Mouse (Mus musculus): ENCODE measurements around the gene Thsd7a. TPM values are rescaled to one million over a fixed set of nuclear protein-coding genes. Genes with fewer than 3 reads are reported as not detected.

The Thsd7a gene
- polyA plus RNA-seq, 2 experiments: 0.08 to 0.41 TPM

GRCm38 (mm10) chr6:12499866-12500265 is 249.3 kb downstream of the Thsd7a start:
- Histone ChIP-seq H3K4me1 (replicated peaks; ENCODE audit: control insufficient read depth in 2 of 2, insufficient read depth in 2 of 2, low read length in 1 of 2) (no peaks in the 10 kb centered on the region), H3K36me3 (replicated peaks; ENCODE audit: control insufficient read depth, insufficient read depth, low read depth) (no peaks in the 10 kb centered on the region), H3K27ac (no peak overlapping the region), H3K9me3 (ENCODE audit: control insufficient read depth, low read length) (no peaks in the 10 kb centered on the region), H3K27me3 (ENCODE audit: control insufficient read depth, insufficient read depth, low read length) (no peaks in the 10 kb centered on the region), H3K9ac (replicated peaks) (no peak overlapping the region), H3K4me2 (ENCODE audit: low read depth) (no peak overlapping the region), H3K4me3 (ENCODE audit: insufficient read depth in 1 of 2, low read depth in 2 of 2, low read length in 2 of 2) (no peak overlapping the region)
- no peak for ATAC-seq (ENCODE audit: insufficient read depth)
- no peak for DNase-seq (ENCODE audit: low read depth in 3 of 3, low spot score in 3 of 3)
- no peak for TF ChIP-seq EP300 (IDR thresholded peaks at IDR 0.05; ENCODE audit: low read depth)
- TF ChIP-seq CTCF (IDR thresholded peaks at IDR 0.05; ENCODE audit: low read depth): no peak

DNA sequence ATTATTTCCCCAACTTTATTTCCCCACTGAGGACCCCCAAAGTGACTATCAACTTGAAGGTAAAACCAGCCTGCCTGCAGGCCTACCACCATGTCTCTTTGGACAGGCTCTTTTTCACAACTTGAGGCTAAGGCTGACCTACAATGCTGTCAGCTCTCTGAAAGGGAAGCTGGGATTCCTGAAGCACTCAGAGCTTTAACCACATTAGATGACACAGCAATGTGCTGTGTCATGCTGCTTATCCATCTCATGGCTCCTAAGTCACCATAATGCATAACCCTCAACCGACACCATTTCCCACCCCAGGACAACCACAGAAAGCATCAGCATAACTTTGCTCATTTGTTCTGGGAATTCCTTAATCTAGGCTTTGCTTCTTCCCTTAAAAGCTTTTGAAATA is 255.6 kb downstream of the Thsd7a start:
- H3K4me2 ChIP-seq (ENCODE audit: low read depth): no peak overlapping the region
- no peak for DNase-seq (ENCODE audit: low read depth in 3 of 3, low spot score in 3 of 3)
- no peaks in the 10 kb centered on the region for H3K4me1 ChIP-seq (replicated peaks; ENCODE audit: control insufficient read depth in 2 of 2, insufficient read depth in 2 of 2, low read length in 1 of 2)
- no peaks in the 10 kb centered on the region for H3K9me3 ChIP-seq (ENCODE audit: control insufficient read depth, low read length)
- TF ChIP-seq CTCF (IDR thresholded peaks at IDR 0.05; ENCODE audit: low read depth): no peak
- no peak for TF ChIP-seq EP300 (IDR thresholded peaks at IDR 0.05; ENCODE audit: low read depth)
- ATAC-seq (ENCODE audit: insufficient read depth): no peak
- no peak overlapping the region for H3K27ac ChIP-seq
- H3K27me3 ChIP-seq (ENCODE audit: control insufficient read depth, insufficient read depth, low read length): no peaks in the 10 kb centered on the region
- WGBS (ENCODE audit: insufficient replicate concordance): 20% methylated on average over 1 of the region's 1 CpGs
- H3K4me3 ChIP-seq (ENCODE audit: insufficient read depth in 1 of 2, low read depth in 2 of 2, low read length in 2 of 2): no peak overlapping the region
- H3K36me3 ChIP-seq (replicated peaks; ENCODE audit: control insufficient read depth, insufficient read depth, low read depth): no peaks in the 10 kb centered on the region
- no peak overlapping the region for H3K9ac ChIP-seq (replicated peaks)

GRCm38 (mm10) chr6:12488882-12489281 is 260.3 kb downstream of the Thsd7a start:
- DNase-seq (ENCODE audit: low read depth in 3 of 3, low spot score in 3 of 3) (no peak), ATAC-seq (ENCODE audit: insufficient read depth) (no peak)
- H3K4me1 ChIP-seq (replicated peaks; ENCODE audit: control insufficient read depth in 2 of 2, insufficient read depth in 2 of 2, low read length in 1 of 2): no peaks in the 10 kb centered on the region
- 68% methylated on average over 1 of the region's 1 CpGs for WGBS (ENCODE audit: insufficient replicate concordance)
- H3K9ac ChIP-seq (replicated peaks): no peak overlapping the region
- no peak overlapping the region for H3K27ac ChIP-seq
- no peaks in the 10 kb centered on the region for H3K36me3 ChIP-seq (replicated peaks; ENCODE audit: control insufficient read depth, insufficient read depth, low read depth)
- no peaks in the 10 kb centered on the region for H3K27me3 ChIP-seq (ENCODE audit: control insufficient read depth, insufficient read depth, low read length)
- H3K4me2 ChIP-seq (ENCODE audit: low read depth): no peak overlapping the region
- no peak overlapping the region for H3K4me3 ChIP-seq (ENCODE audit: insufficient read depth in 1 of 2, low read depth in 2 of 2, low read length in 2 of 2)
- TF ChIP-seq CTCF (IDR thresholded peaks at IDR 0.05; ENCODE audit: low read depth) (no peak), EP300 (IDR thresholded peaks at IDR 0.05; ENCODE audit: low read depth) (no peak)
- H3K9me3 ChIP-seq (ENCODE audit: control insufficient read depth, low read length): no peaks in the 10 kb centered on the region

GRCm38 (mm10) chr6:12481527-12482163 is 267.6 kb downstream of the Thsd7a start:
- Histone ChIP-seq H3K36me3 (replicated peaks; ENCODE audit: control insufficient read depth, insufficient read depth, low read depth) (no peaks in the 10 kb centered on the region), H3K27ac (no peak overlapping the region), H3K4me3 (ENCODE audit: insufficient read depth in 1 of 2, low read depth in 2 of 2, low read length in 2 of 2) (no peak overlapping the region), H3K4me2 (ENCODE audit: low read depth) (no peak overlapping the region), H3K9me3 (ENCODE audit: control insufficient read depth, low read length) (no peaks in the 10 kb centered on the region), H3K27me3 (ENCODE audit: control insufficient read depth, insufficient read depth, low read length) (no peaks in the 10 kb centered on the region), H3K4me1 (replicated peaks; ENCODE audit: control insufficient read depth in 2 of 2, insufficient read depth in 2 of 2, low read length in 1 of 2) (no peaks in the 10 kb centered on the region), H3K9ac (replicated peaks) (no peak overlapping the region)
- no peak for DNase-seq (ENCODE audit: low read depth in 3 of 3, low spot score in 3 of 3)
- no peak for TF ChIP-seq EP300 (IDR thresholded peaks at IDR 0.05; ENCODE audit: low read depth)
- TF ChIP-seq CTCF (IDR thresholded peaks at IDR 0.05; ENCODE audit: low read depth): no peak
- ATAC-seq (ENCODE audit: insufficient read depth): no peak
- WGBS (ENCODE audit: insufficient replicate concordance): 64% methylated on average over 5 of the region's 5 CpGs

DNA sequence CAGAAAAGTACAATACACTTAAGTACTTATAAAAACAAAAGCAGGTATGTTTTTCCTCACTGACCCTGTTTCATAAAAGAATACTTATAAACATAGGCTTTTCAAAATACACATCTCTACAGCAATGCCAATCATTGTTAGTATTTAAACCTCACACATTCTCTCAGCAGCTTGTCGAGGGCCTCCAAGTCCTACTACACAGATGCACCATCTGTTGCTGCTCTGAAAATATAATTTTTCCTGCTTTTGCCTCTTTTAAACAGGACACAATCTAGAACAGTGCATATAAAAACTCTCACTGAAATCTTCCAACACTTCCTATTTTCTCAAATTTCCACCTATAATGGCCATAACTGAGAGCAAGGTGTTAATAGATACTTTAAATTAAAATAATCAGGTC is 270.9 kb downstream of the Thsd7a start:
- Histone ChIP-seq H3K9ac (replicated peaks) (no peak overlapping the region), H3K27me3 (ENCODE audit: control insufficient read depth, insufficient read depth, low read length) (no peaks in the 10 kb centered on the region), H3K27ac (no peak overlapping the region), H3K9me3 (ENCODE audit: control insufficient read depth, low read length) (no peaks in the 10 kb centered on the region), H3K36me3 (replicated peaks; ENCODE audit: control insufficient read depth, insufficient read depth, low read depth) (no peaks in the 10 kb centered on the region), H3K4me3 (ENCODE audit: insufficient read depth in 1 of 2, low read depth in 2 of 2, low read length in 2 of 2) (no peak overlapping the region), H3K4me1 (replicated peaks; ENCODE audit: control insufficient read depth in 2 of 2, insufficient read depth in 2 of 2, low read length in 1 of 2) (no peaks in the 10 kb centered on the region), H3K4me2 (ENCODE audit: low read depth) (no peak overlapping the region)
- ATAC-seq (ENCODE audit: insufficient read depth) (no peak), DNase-seq (ENCODE audit: low read depth in 3 of 3, low spot score in 3 of 3) (no peak)
- no peak for TF ChIP-seq EP300 (IDR thresholded peaks at IDR 0.05; ENCODE audit: low read depth)
- TF ChIP-seq CTCF (IDR thresholded peaks at IDR 0.05; ENCODE audit: low read depth): no peak
- 49% methylated on average over 1 of the region's 1 CpGs for WGBS (ENCODE audit: insufficient replicate concordance)
